Mouse (Mus musculus) CH12.LX (cell line): ENCODE data around the gene Cenpp. TPM values are rescaled to one million over a fixed set of nuclear protein-coding genes. Genes with fewer than 3 reads are reported as not detected.

ENCODE experiments used
- DNase-seq: peaks from one replicate; pipeline ENCODE4 v3.0.0-alpha.2; 2013; ENCODE audit errors: extremely low read depth
- H3K27ac ChIP-seq: 2 replicates; pipeline ENCODE4 v1.5.1; 2012; ENCODE audit warnings: low read depth, mild to moderate bottlenecking, control low read depth, moderate library complexity; ENCODE audit not compliant: insufficient read depth
- H3K27me3 ChIP-seq: replicated peaks from 2 replicates; pipeline ENCODE3; 2012; ENCODE audit warnings: inconsistent platforms
- H3K36me3 ChIP-seq, 2 experiments: replicated peaks in 1 of 2; 2 replicates each; pipeline versions ENCODE3 to v1.6.1; 2012; ENCODE audit warnings: inconsistent platforms in 1 of 2, low read length in 1 of 2, mild to moderate bottlenecking in 1 of 2, mixed read lengths in 1 of 2, moderate library complexity in 1 of 2; ENCODE audit not compliant: control insufficient read depth in 1 of 2, insufficient read depth in 1 of 2
- H3K4me1 ChIP-seq, 2 experiments: 2 replicates each; pipeline ENCODE4 v1.6.1; 2012; ENCODE audit warnings: inconsistent platforms in 1 of 2, moderate library complexity in 1 of 2; ENCODE audit not compliant: insufficient read depth in 2 of 2, control insufficient read depth in 1 of 2
- H3K4me2 ChIP-seq: 2 replicates; pipeline ENCODE4 v1.6.1; 2012; ENCODE audit warnings: low read depth, mild to moderate bottlenecking, control low read depth; ENCODE audit not compliant: poor library complexity, insufficient read depth, severe bottlenecking
- H3K4me3 ChIP-seq, 3 experiments: fragments of 150-350 bp in 1 of 3; sonication (generic) in 1 of 3; replicated peaks in 1 of 3; 2 replicates each; pipeline versions ENCODE3 to v1.5.1; 2011 to 2012; ENCODE audit warnings: low read depth in 2 of 3, low read length in 2 of 3, mild to moderate bottlenecking in 2 of 3, moderate library complexity in 2 of 3, control low read depth in 1 of 3, improper control_type of control experiment in 1 of 3, inconsistent platforms in 1 of 3, mixed read lengths in 1 of 3; ENCODE audit not compliant: poor library complexity in 1 of 3
- H3K79me2 ChIP-seq: replicated peaks from 2 replicates; pipeline ENCODE4 v1.6.1; 2012; ENCODE audit warnings: mild to moderate bottlenecking, moderate library complexity; ENCODE audit not compliant: control insufficient read depth, poor library complexity, insufficient read depth, severe bottlenecking; ENCODE audit errors: extremely low read depth
- H3K9ac ChIP-seq: 2 replicates; pipeline ENCODE4 v1.6.1; 2012; ENCODE audit warnings: low read depth, mild to moderate bottlenecking, control low read depth, moderate library complexity; ENCODE audit not compliant: insufficient read depth
- H3K9me3 ChIP-seq: replicated peaks from 2 replicates; pipeline ENCODE3; 2012; ENCODE audit warnings: low read length, inconsistent platforms, mixed read lengths
- BHLHE40 ChIP-seq: IDR thresholded peaks from 2 replicates; pipeline ENCODE4 v1.6.1; 2011; ENCODE audit warnings: mild to moderate bottlenecking, low read depth, low read length, improper control_type of control experiment
- CHD2 ChIP-seq: IDR thresholded peaks from 2 replicates; pipeline ENCODE4 v1.6.1; 2011; ENCODE audit warnings: low read length, improper control_type of control experiment
- CTCF ChIP-seq, 2 experiments: IDR thresholded peaks in 1 of 2; conservative IDR thresholded peaks in 1 of 2; 2 replicates each; pipeline ENCODE4 v1.5.1; 2011 to 2012; ENCODE audit warnings: low read depth in 2 of 2, low read length in 2 of 2, improper control_type of control experiment in 1 of 2, inconsistent platforms in 1 of 2, mild to moderate bottlenecking in 1 of 2, moderate library complexity in 1 of 2
- KAT2A ChIP-seq: IDR thresholded peaks from 2 replicates; pipeline ENCODE4 v1.6.1; 2012; ENCODE audit warnings: low read length, improper control_type of control experiment, inconsistent platforms; ENCODE audit not compliant: insufficient replicate concordance
- MAFK ChIP-seq: IDR thresholded peaks from 2 replicates; pipeline ENCODE4 v1.6.1; 2011; ENCODE audit warnings: low read length, improper control_type of control experiment; ENCODE audit not compliant: insufficient replicate concordance
- MEF2A ChIP-seq: IDR thresholded peaks from 2 replicates; pipeline ENCODE4 v1.6.1; 2014; ENCODE audit warnings: low read depth, mild to moderate bottlenecking, inconsistent platforms, low read length, improper control_type of control experiment, borderline replicate concordance
- MXI1 ChIP-seq: IDR thresholded peaks from 2 replicates; pipeline ENCODE4 v1.6.1; 2011; ENCODE audit warnings: mild to moderate bottlenecking, low read depth, low read length, improper control_type of control experiment
- NRF1 ChIP-seq: IDR thresholded peaks from 2 replicates; pipeline ENCODE4 v1.6.1; 2014; ENCODE audit warnings: low read depth, mild to moderate bottlenecking, inconsistent platforms, low read length, improper control_type of control experiment, moderate library complexity
- POLR2A ChIP-seq: IDR thresholded peaks from 2 replicates; pipeline ENCODE4 v1.6.1; 2011; ENCODE audit warnings: low read depth, mild to moderate bottlenecking, improper control_type of control experiment, low read length
- POLR2AphosphoS2 ChIP-seq: IDR thresholded peaks from 2 replicates; pipeline ENCODE4 v1.6.1; 2011; ENCODE audit warnings: low read depth, low read length, improper control_type of control experiment
- RAD21 ChIP-seq: IDR thresholded peaks from 2 replicates; pipeline ENCODE4 v1.6.1; 2011; ENCODE audit warnings: low read depth, mild to moderate bottlenecking, low read length, improper control_type of control experiment, moderate library complexity
- RCOR1 ChIP-seq: conservative IDR thresholded peaks from 2 replicates; pipeline ENCODE4 v1.6.1; 2012; ENCODE audit warnings: low read depth, mild to moderate bottlenecking, inconsistent platforms, low read length, improper control_type of control experiment
- SIN3A ChIP-seq: IDR thresholded peaks from 2 replicates; pipeline ENCODE4 v1.6.1; 2012; ENCODE audit warnings: low read length, improper control_type of control experiment, inconsistent platforms
- SMC3 ChIP-seq: IDR thresholded peaks from 2 replicates; pipeline ENCODE4 v1.6.1; 2011; ENCODE audit warnings: low read depth, low read length, improper control_type of control experiment
- TBP ChIP-seq: conservative IDR thresholded peaks from 2 replicates; pipeline ENCODE4 v1.6.1; 2011; ENCODE audit warnings: low read depth, low read length, improper control_type of control experiment
- UBTF ChIP-seq: IDR thresholded peaks from 2 replicates; pipeline ENCODE4 v1.6.1; 2012; ENCODE audit warnings: low read depth, mild to moderate bottlenecking, inconsistent platforms, low read length, improper control_type of control experiment, moderate library complexity
- dilution Hi-C: fragments of 300-500 bp; cut with MboI; formaldehyde crosslinking; loops from 2 replicates; pipeline ENCODE4 v1.14.3; 2020; ENCODE audit warnings: low sequenced_read_pairs; ENCODE audit not compliant: extremely low pct_unique_long_range_greater_than_20kb, extremely low pct_ligation_motif_present
- in situ Hi-C: fragments of 300-500 bp; cut with MboI; formaldehyde crosslinking; loops from 3 replicates; pipeline ENCODE4 v1.14.3; 2019; ENCODE audit warnings: low sequenced_read_pairs, low pct_ligation_motif_present, low pct_unique_long_range_greater_than_20kb, mixed read lengths
- polyA plus RNA-seq: library from polyadenylated mRNA; unstranded; fragments of >175 nt; gene quantifications from 2 replicates; pipeline ENCODE4 v1.2.1, GENCODE M21; 2012; ENCODE audit warnings: low read depth; ENCODE audit not compliant: insufficient read length
- total RNA-seq, 2 experiments: library from RNA; depleted of rRNA; stranded (reverse); fragments of 300-350 nt in 1 of 2; fragments of >200 nt in 1 of 2; gene quantifications; 2 replicates each; pipeline ENCODE4 v1.2.3; 2012 to 2014

Gene Cenpp
- total and polyA plus RNA-seq, 3 experiments = 11.2 to 35.3 (median 11.8) TPM

GRCm38 (mm10) chr13:49479399-49479798 is 173.2 kb downstream of the Cenpp start:
- Histone ChIP-seq H3K4me2 (no peak overlapping the region), H3K4me1 (no peaks in the 10 kb centered on the region), H3K36me3 (no peaks in the 10 kb centered on the region), H3K4me3 (no peak overlapping the region), H3K27ac (no peak overlapping the region), H3K9ac (no peak overlapping the region), H3K79me2 (no peaks in the 10 kb centered on the region), H3K9me3 (no peaks in the 10 kb centered on the region), H3K27me3 (no peaks in the 10 kb centered on the region)
- no peak for TF ChIP-seq MXI1
- no peak for TF ChIP-seq UBTF
- no peak for TF ChIP-seq NRF1
- no peak for TF ChIP-seq BHLHE40
- no peak for TF ChIP-seq POLR2AphosphoS2
- TF ChIP-seq KAT2A = no peak
- no peak for TF ChIP-seq RAD21
- TF ChIP-seq SMC3 = no peak
- TF ChIP-seq CHD2 = no peak
- no peak for TF ChIP-seq MAFK
- no peak for TF ChIP-seq CTCF (conservative IDR thresholded peaks at IDR 0.05 in 1 of 2, IDR thresholded peaks at IDR 0.05 in 1 of 2; ENCODE audit: low read depth in 2 of 2, low read length in 2 of 2)
- no peak for TF ChIP-seq POLR2A
- TF ChIP-seq TBP = no peak
- TF ChIP-seq SIN3A = no peak
- TF ChIP-seq RCOR1 = no peak
- DNase-seq = no peak
- dilution Hi-C loops = no loop called here
- in situ Hi-C loops = no loop called here

DNA sequence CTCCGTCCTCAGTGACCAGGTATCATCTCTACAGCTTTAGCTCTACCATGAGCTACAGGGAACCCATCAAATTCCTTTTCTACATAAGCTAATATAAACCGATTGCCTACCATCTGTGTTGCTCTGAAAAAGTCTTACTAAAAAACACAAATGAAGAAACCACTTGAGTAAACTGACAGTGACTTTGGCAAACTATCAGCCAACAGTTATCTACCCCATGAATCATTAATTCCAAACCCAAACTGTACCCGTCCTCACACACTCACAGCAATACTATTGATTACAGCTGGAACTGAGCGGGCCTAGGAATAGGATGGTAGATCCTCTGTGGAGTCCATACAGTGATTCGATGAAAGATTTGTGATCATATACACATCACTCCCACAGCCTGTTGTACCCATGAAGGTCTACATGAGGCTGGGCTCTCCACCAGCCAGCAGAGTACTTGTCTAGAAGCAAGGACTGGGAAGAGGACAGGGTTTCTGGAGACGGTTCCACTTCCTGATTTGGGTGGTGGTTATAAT is 173.7 kb downstream of the Cenpp start:
- no peak overlapping the region for H3K4me3 ChIP-seq
- TF ChIP-seq CHD2 = no peak
- no peak for TF ChIP-seq MEF2A
- H3K4me2 ChIP-seq = no peak overlapping the region
- no peaks in the 10 kb centered on the region for H3K79me2 ChIP-seq
- no peak overlapping the region for H3K9ac ChIP-seq
- no peaks in the 10 kb centered on the region for H3K4me1 ChIP-seq
- in situ Hi-C loops (no loop called here), dilution Hi-C loops (no loop called here)
- DNase-seq = no peak
- peaks cover 0 to 2% of the 10 kb centered on the region in 2 experiments for H3K36me3 ChIP-seq
- H3K27me3 ChIP-seq = no peaks in the 10 kb centered on the region
- no peak overlapping the region for H3K27ac ChIP-seq
- no peaks in the 10 kb centered on the region for H3K9me3 ChIP-seq
